ENCODE assay signal across 20 mouse cellular contexts in genomic region chr1:157143326-157143932, GRCm38 (mm10). TPM values are rescaled to one million over a fixed set of nuclear protein-coding genes. Genes with fewer than 3 reads are reported as not detected.
DNase-seq lines count a peak whose midpoint lies in the region; ATAC-seq and TF ChIP-seq lines count a peak whose summit lies in the region.
"Had no signal": no experiment of that assay in that cellular context is flagged by ENCODE, and none has a peak within 500 bp of the region (broad histone marks: within the 10 kb centered on the region; RNA-seq: fewer than 3 reads in every experiment).

No protein-coding gene starts in this region.

- no peaks in the 10 kb centered on the region for H3K27me3 ChIP-seq in heart, embryonic 16.5 days (ENCODE audit: control insufficient read depth, insufficient read depth, low read length)
- no peaks in the 10 kb centered on the region for H3K27me3 ChIP-seq in intestine, embryonic 15.5 days (replicated peaks)
- H3K27me3 ChIP-seq in thymus, adult 2 months (ENCODE audit: control insufficient read depth, insufficient read depth, low read length) = no peaks in the 10 kb centered on the region
- H3K27me3 ChIP-seq: liver, embryonic 13.5 days; neural tube, embryonic 12.5 days had no signal

- ATAC-seq in heart, embryonic 16.5 days (replicated peaks; ENCODE audit: extremely low read depth, insufficient read depth, low FRiP score) = peak; percentile 60; the same call in 1 of the 2 replicates
- ATAC-seq in intestine, embryonic 15.5 days = peak; percentile 78
- ATAC-seq: midbrain, embryonic 16.5 days had no signal

- no peak for TF ChIP-seq CTCF in lung, adult 2 months (IDR thresholded peaks at IDR 0.05; ENCODE audit: insufficient read depth, low read length)
- no peak for TF ChIP-seq CTCF in thymus, adult 2 months (IDR thresholded peaks at IDR 0.05; ENCODE audit: borderline replicate concordance, control insufficient read depth, extremely low read depth, insufficient read depth, low read length, poor library complexity)

- no peak for TF ChIP-seq POLR2A in lung, adult 2 months (IDR thresholded peaks at IDR 0.05; ENCODE audit: borderline replicate concordance, extremely low read depth, low read depth, low read length)
- no peak for TF ChIP-seq POLR2A in thymus, adult 2 months (IDR thresholded peaks at IDR 0.05; ENCODE audit: control insufficient read depth, extremely low read depth, insufficient read depth, low read length, poor library complexity)

- 19% methylated on average over 7 of the region's 7 CpGs for WGBS in heart, embryonic 16.5 days
- 44% methylated on average over 7 of the region's 7 CpGs for WGBS in lung, adult 2 months
- WGBS in intestine, embryonic 15.5 days = 17% methylated on average over 7 of the region's 7 CpGs
- WGBS in thymus, adult 2 months = 87% methylated on average over 7 of the region's 7 CpGs

- H3K27ac ChIP-seq in heart, embryonic 16.5 days (ENCODE audit: low read length) = peak overlapping the region; percentile 60
- no peak overlapping the region for H3K27ac ChIP-seq in intestine, embryonic 15.5 days
- H3K27ac ChIP-seq in thymus, adult 2 months (ENCODE audit: control insufficient read depth, insufficient read depth, low read length) = no peak overlapping the region
- H3K27ac ChIP-seq: liver, embryonic 13.5 days; macrophage; neural tube, embryonic 12.5 days had no signal

- no peak overlapping the region; the same call in 1 of the 2 replicates for H3K4me2 ChIP-seq in heart, embryonic 16.5 days (ENCODE audit: low read depth, low read length)
- H3K4me2 ChIP-seq in intestine, embryonic 15.5 days (replicated peaks) = no peak overlapping the region
- H3K4me2 ChIP-seq: liver, embryonic 13.5 days; neural tube, embryonic 12.5 days had no signal

- no peak for DNase-seq in heart, adult 18-20 months
- DNase-seq in lung, postnatal 36 days = peak; percentile 8
- no peak for DNase-seq in lung, adult 2 months
- peak; percentile 55 for DNase-seq in mesoderm, embryonic 11.5 days (ENCODE audit: low read depth, low spot score)
- DNase-seq in thymus, adult 2 months = no peak
- DNase-seq: adrenal gland, postnatal 25 days; cerebellum, adult 9-11 months; gastrocnemius, postnatal 36 days; left cerebral cortex, postnatal 4 days; liver, embryonic 13.5 days; retina, postnatal 1 day had no signal

- H3K4me3 ChIP-seq in heart, embryonic 16.5 days (ENCODE audit: low read length) = no peak overlapping the region
- H3K4me3 ChIP-seq in lung, adult 2 months (replicated peaks; ENCODE audit: extremely low read depth, low read depth, low read length) = no peak overlapping the region
- no peak overlapping the region for H3K4me3 ChIP-seq in intestine, embryonic 15.5 days (replicated peaks)
- no peak overlapping the region for H3K4me3 ChIP-seq in thymus, adult 2 months (ENCODE audit: control insufficient read depth, insufficient read depth, low read length)
- H3K4me3 ChIP-seq: liver, embryonic 13.5 days; neural tube, embryonic 12.5 days had no signal

- H3K4me1 ChIP-seq in heart, embryonic 16.5 days (ENCODE audit: control insufficient read depth, insufficient read depth, low read length) = peaks cover 12% of the 10 kb centered on the region
- H3K4me1 ChIP-seq in lung, adult 2 months (ENCODE audit: control insufficient read depth, insufficient read depth, low read length) = peaks cover 4% of the 10 kb centered on the region
- H3K4me1 ChIP-seq in intestine, embryonic 15.5 days (replicated peaks) = no peaks in the 10 kb centered on the region
- H3K4me1 ChIP-seq in thymus, adult 2 months (replicated peaks; ENCODE audit: control insufficient read depth, insufficient read depth, low read length) = 0 out of 2 replicates have a peak, but pooled peaks cover 2% of the 10 kb centered on the region
- H3K4me1 ChIP-seq: liver, embryonic 13.5 days; neural tube, embryonic 12.5 days had no signal

- no peaks in the 10 kb centered on the region for H3K9me3 ChIP-seq in heart, embryonic 16.5 days (replicated peaks; ENCODE audit: control insufficient read depth, low read length)
- no peaks in the 10 kb centered on the region for H3K9me3 ChIP-seq in intestine, embryonic 15.5 days
- H3K9me3 ChIP-seq: liver, embryonic 13.5 days; neural tube, embryonic 12.5 days had no signal

- peaks cover 5% of the 10 kb centered on the region for H3K36me3 ChIP-seq in heart, embryonic 16.5 days (ENCODE audit: control insufficient read depth, insufficient read depth)
- no peaks in the 10 kb centered on the region for H3K36me3 ChIP-seq in intestine, embryonic 15.5 days
- no peaks in the 10 kb centered on the region for H3K36me3 ChIP-seq in thymus, adult 2 months (ENCODE audit: control insufficient read depth, insufficient read depth, low read length)
- H3K36me3 ChIP-seq: liver, embryonic 13.5 days had no signal

- H3K9ac ChIP-seq in heart, embryonic 16.5 days (ENCODE audit: low read length) = no peak overlapping the region
- no peak overlapping the region for H3K9ac ChIP-seq in intestine, embryonic 15.5 days
- H3K9ac ChIP-seq: liver, embryonic 13.5 days; neural tube, embryonic 12.5 days had no signal

RNA-seq across cellular contexts. Expression of gene Tex35, which starts 34.9 kb away (rescaled TPM):
- polyA plus RNA-seq in heart, embryonic 16.5 days (2015; fragmentation: Nextera tagmentation; extraction: Ambion mirVana) = not detected in 2 replicates
- total RNA-seq in heart, adult 18-20 months (2021) = not detected
- 0.15 TPM in 1 of 2 replicates, not detected in the other for polyA plus RNA-seq in lung, adult 2 months (2012; rRNA removed)
- not detected in 2 replicates for polyA plus RNA-seq in intestine, embryonic 15.5 days (2015; fragmentation: Nextera tagmentation; extraction: Ambion mirVana)
- 0.31 TPM in 1 of 2 replicates, not detected in the other for polyA plus RNA-seq in thymus, adult 2 months (2012; rRNA removed)
- total RNA-seq: adrenal gland, postnatal 25 days; gastrocnemius, postnatal 36 days; layer of hippocampus, postnatal 25 days had no signal
- polyA plus RNA-seq: embryonic facial prominence, embryonic 11.5 days; liver, embryonic 13.5 days; macrophage; midbrain, embryonic 16.5 days; neural tube, embryonic 12.5 days; small intestine, adult 2 months; stomach, embryonic 16.5 days had no signal

Comparison
In these comparisons a context has a peak if more than half of its experiments do, and no peak if none do; other contexts are left out.
1. DNase-seq: peak in lung, postnatal 36 days (single experiment) and mesoderm, embryonic 11.5 days (single experiment); none in heart, adult 18-20 months (0 of 2), lung, adult 2 months (single experiment) and thymus, adult 2 months (single experiment).